Mouse (Mus musculus) limb, embryonic 13.5 days (tissue): ENCODE measurements around the gene Slc39a11. TPM values are rescaled to one million over a fixed set of nuclear protein-coding genes. Genes with fewer than 3 reads are reported as not detected.

ENCODE experiments used
- ATAC-seq: fragments of 200-750 bp; cut with Nextera tagmentation; 2 replicates; pipeline ENCODE4 v1.8.0; 2017; ENCODE audit warnings: low read depth, moderate number of reproducible peaks, moderate TSS enrichment; ENCODE audit not compliant: low FRiP score
- H3K27ac ChIP-seq: fragments of 300-500 bp; sonication (generic); 2 replicates; pipeline ENCODE4 v1.5.1; 2015; ENCODE audit warnings: inconsistent platforms, mild to moderate bottlenecking, moderate library complexity
- H3K27me3 ChIP-seq: fragments of 300-500 bp; sonication (generic); 2 replicates; pipeline ENCODE4 v1.6.1; 2015; ENCODE audit warnings: mild to moderate bottlenecking, inconsistent platforms
- H3K36me3 ChIP-seq: fragments of 300-500 bp; sonication (generic); 2 replicates; pipeline ENCODE4 v1.6.1; 2015; ENCODE audit warnings: inconsistent platforms, mild to moderate bottlenecking, moderate library complexity
- H3K4me1 ChIP-seq: fragments of 300-500 bp; sonication (generic); 2 replicates; pipeline ENCODE4 v1.6.1; 2015; ENCODE audit warnings: inconsistent platforms
- H3K4me2 ChIP-seq: fragments of 300-500 bp; sonication (generic); replicated peaks from 2 replicates; pipeline ENCODE4 v1.6.1; 2015; ENCODE audit warnings: inconsistent platforms, mild to moderate bottlenecking, moderate library complexity
- H3K4me3 ChIP-seq: fragments of 300-500 bp; sonication (generic); 2 replicates; pipeline ENCODE4 v1.5.1; 2015; ENCODE audit warnings: moderate library complexity, mild to moderate bottlenecking, inconsistent platforms
- H3K9ac ChIP-seq: fragments of 300-500 bp; sonication (generic); 2 replicates; pipeline ENCODE4 v1.6.1; 2015; ENCODE audit warnings: mild to moderate bottlenecking, inconsistent platforms
- H3K9me3 ChIP-seq: fragments of 300-500 bp; sonication (generic); 2 replicates; pipeline ENCODE4 v1.6.1; 2016; ENCODE audit warnings: inconsistent platforms
- WGBS: fragments of 180-500 bp; shearing (Covaris S2); methylation state at CpG from one replicate; pipeline ENCODE4 v1.1.7; 2015; 5-methylcytosine and 5-hydroxymethylcytosine counted together
- polyA plus RNA-seq: library from polyadenylated mRNA; unstranded; fragments of >200 nt; fragmentation: Nextera tagmentation; extraction: Ambion mirVana; gene quantifications from 2 replicates; pipeline ENCODE4 v1.2.1, GENCODE M21; 2015

The Slc39a11 gene
- polyA plus RNA-seq, 1 experiment from 2014 or later: 26.4 TPM

DNA sequence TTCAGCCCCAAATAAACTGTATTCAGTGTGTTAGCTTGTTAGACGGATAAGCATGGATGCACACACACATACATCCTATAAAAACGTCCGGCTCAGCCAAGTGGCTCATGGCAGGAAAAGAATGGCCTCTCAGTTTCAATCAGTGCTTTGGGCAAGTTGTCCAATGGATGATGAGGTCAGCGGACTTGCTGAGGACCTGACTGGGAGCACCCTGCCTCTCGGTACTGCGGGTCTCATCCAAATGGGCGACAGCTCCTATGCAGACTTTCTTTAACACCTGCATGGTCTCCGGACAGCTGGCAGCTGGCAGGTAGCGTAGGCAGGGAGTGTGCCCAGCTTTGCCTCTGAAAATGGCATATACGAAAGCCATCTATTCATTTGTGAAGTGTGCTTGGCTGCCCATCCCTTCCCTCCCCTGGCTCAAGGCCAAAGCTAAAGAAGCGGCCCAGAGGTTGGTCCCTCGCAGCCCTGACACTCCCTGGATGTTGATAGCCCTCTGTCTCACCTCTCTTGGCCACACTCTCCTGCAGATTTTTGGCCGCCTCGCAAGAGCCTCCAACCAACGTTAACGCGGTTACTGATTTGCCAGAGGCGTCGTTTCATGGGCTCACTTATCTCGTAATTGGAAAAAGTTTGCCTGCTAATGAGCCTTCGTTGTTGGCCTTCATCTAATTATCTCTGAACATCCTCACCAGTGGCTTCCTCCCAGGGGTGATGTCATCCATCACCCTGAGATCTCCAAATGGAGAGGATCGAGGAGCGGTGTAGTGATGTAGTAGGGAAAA is 256.3 kb downstream of the Slc39a11 start:
- Histone ChIP-seq H3K9ac (no peak overlapping the region), H3K9me3 (peaks cover 11% of the 10 kb centered on the region; the same call in 1 of the 2 replicates), H3K4me1 (peaks cover 44% of the 10 kb centered on the region), H3K27me3 (no peaks in the 10 kb centered on the region), H3K4me3 (no peak overlapping the region), H3K27ac (no peak overlapping the region), H3K4me2 (no peak overlapping the region), H3K36me3 (no peaks in the 10 kb centered on the region)
- 74% methylated on average over 23 of the region's 23 CpGs for WGBS
- ATAC-seq: no peak

GRCm38 (mm10) chr11:113391664-113392063 is 258.2 kb downstream of the Slc39a11 start:
- H3K4me3 ChIP-seq: no peak overlapping the region
- no peak overlapping the region for H3K9ac ChIP-seq
- peaks cover 44% of the 10 kb centered on the region for H3K4me1 ChIP-seq
- no peaks in the 10 kb centered on the region for H3K36me3 ChIP-seq
- H3K27ac ChIP-seq: no peak overlapping the region
- 87% methylated on average over 12 of the region's 12 CpGs for WGBS
- H3K4me2 ChIP-seq: no peak overlapping the region
- H3K9me3 ChIP-seq: no peaks in the 10 kb centered on the region
- no peak for ATAC-seq
- no peaks in the 10 kb centered on the region for H3K27me3 ChIP-seq

DNA sequence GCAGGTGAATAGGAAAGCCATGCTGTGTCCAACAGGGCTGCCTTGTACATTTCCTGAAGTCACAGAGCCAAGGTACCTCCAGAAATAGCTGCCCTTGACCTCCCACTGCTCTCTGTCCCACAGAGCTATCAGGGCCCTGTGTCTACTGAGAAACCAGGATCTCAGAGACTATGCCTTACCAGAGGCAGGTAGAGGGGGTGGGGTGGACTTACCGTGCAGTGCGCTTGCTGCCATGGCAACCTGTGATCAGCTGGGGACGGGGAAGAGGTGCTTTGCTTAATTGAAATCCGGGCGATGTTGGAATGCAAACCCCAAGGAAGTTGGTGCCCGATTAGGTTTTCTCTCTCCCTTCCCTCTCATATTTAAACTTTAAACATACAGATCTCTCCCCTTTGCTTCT is 260.2 kb downstream of the Slc39a11 start:
- WGBS: 25% methylated on average over 6 of the region's 6 CpGs
- H3K9ac ChIP-seq: no peak overlapping the region
- H3K9me3 ChIP-seq: no peaks in the 10 kb centered on the region
- peaks cover 41% of the 10 kb centered on the region for H3K4me1 ChIP-seq
- H3K36me3 ChIP-seq: no peaks in the 10 kb centered on the region
- no peak for ATAC-seq
- no peaks in the 10 kb centered on the region for H3K27me3 ChIP-seq
- H3K4me2 ChIP-seq: no peak overlapping the region
- H3K4me3 ChIP-seq: no peak overlapping the region
- H3K27ac ChIP-seq: no peak overlapping the region

DNA sequence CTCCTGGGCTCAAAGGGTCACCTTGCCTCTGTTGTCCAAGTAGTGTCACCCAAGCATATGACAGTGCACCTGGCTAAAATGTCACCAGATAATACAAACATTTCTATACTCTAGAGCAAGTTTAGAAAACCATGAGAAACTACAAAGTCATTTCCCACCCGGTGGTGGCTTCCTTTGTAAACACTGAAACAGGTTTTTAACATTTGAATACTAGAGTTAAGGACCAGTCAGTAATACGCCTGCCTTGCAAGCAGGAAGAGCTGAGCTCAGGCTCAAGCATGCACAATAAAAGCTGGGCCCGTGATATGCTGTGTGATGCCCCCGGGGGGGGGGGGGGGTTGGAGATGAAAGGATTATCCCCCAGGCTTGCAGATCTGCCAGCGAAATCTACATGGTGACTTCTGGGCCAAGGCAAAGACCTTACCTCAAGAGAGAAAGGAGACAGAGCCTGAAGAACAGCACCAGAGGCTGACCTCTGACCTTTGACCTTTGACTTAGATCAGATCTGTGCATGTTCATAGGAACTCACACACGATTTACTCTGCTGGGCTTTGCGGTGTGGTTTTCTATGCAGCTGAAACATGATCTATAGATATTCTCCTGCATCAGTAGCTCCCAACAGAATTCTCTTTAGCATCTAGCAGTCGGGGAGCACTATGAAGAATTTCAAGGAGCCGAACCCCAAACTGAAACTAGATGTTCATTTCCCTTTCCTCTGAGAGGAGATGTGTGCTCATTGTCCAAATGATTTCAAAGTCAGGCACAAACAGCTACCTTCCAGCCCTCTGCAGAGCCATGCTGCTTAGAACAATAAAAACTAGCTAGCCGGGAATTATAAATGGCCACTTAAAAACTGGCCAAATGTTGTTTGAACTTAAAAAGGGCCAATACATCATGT is 267.0 kb downstream of the Slc39a11 start:
- H3K9me3 ChIP-seq: no peaks in the 10 kb centered on the region
- H3K4me1 ChIP-seq: peaks cover 37% of the 10 kb centered on the region
- H3K36me3 ChIP-seq: no peaks in the 10 kb centered on the region
- no peak overlapping the region for H3K4me3 ChIP-seq
- no peaks in the 10 kb centered on the region for H3K27me3 ChIP-seq
- H3K9ac ChIP-seq: no peak overlapping the region
- ATAC-seq: no peak
- no peak overlapping the region for H3K4me2 ChIP-seq
- WGBS: 27% methylated on average over 10 of the region's 10 CpGs
- H3K27ac ChIP-seq: no peak overlapping the region

DNA sequence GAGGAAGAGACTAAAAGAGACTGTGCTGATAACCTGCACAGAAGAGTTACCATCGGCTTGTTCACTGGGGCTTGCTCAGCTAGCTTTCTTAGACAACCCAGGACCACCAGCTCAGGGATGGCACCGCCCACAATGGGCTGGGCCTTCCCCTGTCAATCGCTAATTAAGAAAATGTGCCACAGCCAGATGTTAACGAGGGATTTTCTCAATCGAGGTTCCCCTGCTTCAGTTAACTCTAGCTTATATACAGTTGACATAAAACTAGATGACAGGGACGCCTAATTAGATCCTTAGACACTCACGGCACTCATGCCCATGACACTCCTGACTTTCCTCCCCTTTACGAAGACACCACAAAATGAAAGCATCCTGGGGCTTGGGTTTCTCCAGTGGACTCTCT is 268.3 kb downstream of the Slc39a11 start:
- no peaks in the 10 kb centered on the region for H3K36me3 ChIP-seq
- H3K4me2 ChIP-seq: no peak overlapping the region
- WGBS: 33% methylated on average over 8 of the region's 8 CpGs
- no peak overlapping the region for H3K4me3 ChIP-seq
- H3K27ac ChIP-seq: no peak overlapping the region
- H3K4me1 ChIP-seq: peaks cover 42% of the 10 kb centered on the region
- no peak overlapping the region for H3K9ac ChIP-seq
- no peak for ATAC-seq
- no peaks in the 10 kb centered on the region for H3K27me3 ChIP-seq
- no peaks in the 10 kb centered on the region for H3K9me3 ChIP-seq

GRCm38 (mm10) chr11:113378867-113379266 is 271.0 kb downstream of the Slc39a11 start:
- H3K4me1 ChIP-seq: peaks cover 42% of the 10 kb centered on the region
- peaks cover 8% of the 10 kb centered on the region for H3K9me3 ChIP-seq
- H3K27me3 ChIP-seq: no peaks in the 10 kb centered on the region
- no peak overlapping the region for H3K27ac ChIP-seq
- no peak overlapping the region for H3K9ac ChIP-seq
- no peak for ATAC-seq
- H3K36me3 ChIP-seq: no peaks in the 10 kb centered on the region
- no peak overlapping the region for H3K4me2 ChIP-seq
- H3K4me3 ChIP-seq: no peak overlapping the region
- 40% methylated on average over 9 of the region's 9 CpGs for WGBS

- Histone ChIP-seq H3K4me3 (no peak overlapping the region), H3K36me3 (no peaks in the 10 kb centered on the region), H3K27ac (no peak overlapping the region), H3K4me2 (no peak overlapping the region), H3K27me3 (no peaks in the 10 kb centered on the region), H3K4me1 (peaks cover 25% of the 10 kb centered on the region), H3K9ac (no peak overlapping the region), H3K9me3 (peaks cover 11% of the 10 kb centered on the region)
- no peak for ATAC-seq
- WGBS: 82% methylated on average over 9 of the region's 9 CpGs
Measured at GRCm38 (mm10) chr11:113376066-113376465, 273.8 kb downstream of the Slc39a11 start.

GRCm38 (mm10) chr11:113373926-113374325 is 276.0 kb downstream of the Slc39a11 start:
- peaks cover 11% of the 10 kb centered on the region for H3K9me3 ChIP-seq
- H3K4me3 ChIP-seq: no peak overlapping the region
- WGBS: 81% methylated on average over 10 of the region's 10 CpGs
- H3K36me3 ChIP-seq: no peaks in the 10 kb centered on the region
- H3K4me2 ChIP-seq: no peak overlapping the region
- no peak overlapping the region for H3K9ac ChIP-seq
- H3K4me1 ChIP-seq: peaks cover 14% of the 10 kb centered on the region
- no peaks in the 10 kb centered on the region for H3K27me3 ChIP-seq
- no peak overlapping the region for H3K27ac ChIP-seq
- ATAC-seq: no peak

DNA sequence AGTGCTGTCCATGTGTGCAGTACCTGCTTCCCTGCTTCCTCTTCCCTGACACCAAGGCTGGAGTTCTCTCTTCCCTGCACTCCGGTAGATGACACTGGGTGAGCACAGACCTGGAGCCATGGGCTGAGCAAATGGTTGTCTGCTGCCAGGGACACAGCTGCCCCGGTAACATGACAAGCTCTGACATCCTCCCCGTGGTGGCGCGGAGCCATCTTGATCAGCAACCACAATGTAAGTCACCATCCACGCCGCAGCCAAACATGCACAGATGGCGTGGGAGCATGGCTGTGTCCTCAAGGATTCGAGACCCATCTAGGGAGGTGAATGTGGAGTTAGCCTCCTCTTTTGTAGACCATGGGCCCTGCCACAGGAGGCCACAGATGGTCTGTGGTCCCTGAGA is 276.5 kb downstream of the Slc39a11 start:
- H3K4me1 ChIP-seq: peaks cover 8% of the 10 kb centered on the region; the same call in 1 of the 2 replicates
- 95% methylated on average over 9 of the region's 9 CpGs for WGBS
- H3K4me3 ChIP-seq: no peak overlapping the region
- H3K9ac ChIP-seq: no peak overlapping the region
- ATAC-seq: no peak
- H3K27ac ChIP-seq: no peak overlapping the region
- no peak overlapping the region for H3K4me2 ChIP-seq
- no peaks in the 10 kb centered on the region for H3K36me3 ChIP-seq
- H3K27me3 ChIP-seq: no peaks in the 10 kb centered on the region
- peaks cover 11% of the 10 kb centered on the region for H3K9me3 ChIP-seq

GRCm38 (mm10) chr11:113368046-113368445 is 281.8 kb downstream of the Slc39a11 start:
- no peak overlapping the region for H3K27ac ChIP-seq

GRCm38 (mm10) chr11:113366257-113367030 is 283.4 kb downstream of the Slc39a11 start:
- H3K4me1 ChIP-seq: peaks cover 6% of the 10 kb centered on the region; the same call in 1 of the 2 replicates
- no peak overlapping the region for H3K27ac ChIP-seq
- H3K36me3 ChIP-seq: no peaks in the 10 kb centered on the region
- H3K9ac ChIP-seq: no peak overlapping the region
- 51% methylated on average over 19 of the region's 19 CpGs for WGBS
- no peak for ATAC-seq
- no peaks in the 10 kb centered on the region for H3K27me3 ChIP-seq
- H3K4me2 ChIP-seq: no peak overlapping the region
- H3K9me3 ChIP-seq: no peaks in the 10 kb centered on the region
- H3K4me3 ChIP-seq: no peak overlapping the region

More at GRCm38 (mm10) chr11:113368046-113368445, 281.8 kb downstream of the Slc39a11 start:
- H3K9ac ChIP-seq: no peak overlapping the region
- H3K4me3 ChIP-seq: no peak overlapping the region
- H3K4me2 ChIP-seq: no peak overlapping the region
- no peak for ATAC-seq
- H3K4me1 ChIP-seq: peaks cover 6% of the 10 kb centered on the region; the same call in 1 of the 2 replicates
- WGBS: 71% methylated on average over 13 of the region's 13 CpGs
- H3K9me3 ChIP-seq: 0 out of 2 replicates have a peak, but pooled peaks cover 3% of the 10 kb centered on the region
- H3K27me3 ChIP-seq: no peaks in the 10 kb centered on the region
- H3K36me3 ChIP-seq: no peaks in the 10 kb centered on the region
